Mouse (Mus musculus) hindbrain, embryonic 11.5 days (tissue): ENCODE measurements around the gene Nfia. TPM values are rescaled to one million over a fixed set of nuclear protein-coding genes. Genes with fewer than 3 reads are reported as not detected.

Experiments
- ATAC-seq: fragments of 200-750 bp; cut with Nextera tagmentation; 2 replicates; pipeline ENCODE4 v1.8.0; 2017; ENCODE audit warnings: mild to moderate bottlenecking, moderate TSS enrichment, moderate library complexity; ENCODE audit not compliant: low FRiP score
- DNase-seq: peaks from one replicate; pipeline ENCODE4 v3.0.0-alpha.2; 2015; ENCODE audit warnings: low spot score
- H3K27ac ChIP-seq: fragments of 300-500 bp; sonication (generic); 2 replicates; pipeline ENCODE4 v1.5.1; 2014; ENCODE audit warnings: mild to moderate bottlenecking, low read depth, low read length
- H3K27me3 ChIP-seq: fragments of 300-500 bp; sonication (generic); 2 replicates; pipeline ENCODE4 v1.6.1; 2014; ENCODE audit warnings: mild to moderate bottlenecking, low read length, moderate library complexity, mixed read lengths; ENCODE audit not compliant: control insufficient read depth, insufficient read depth
- H3K36me3 ChIP-seq: fragments of 300-500 bp; sonication (generic); 2 replicates; pipeline ENCODE4 v1.6.1; 2014; ENCODE audit warnings: mild to moderate bottlenecking, low read length, moderate library complexity, mixed read lengths; ENCODE audit not compliant: control insufficient read depth, insufficient read depth
- H3K4me1 ChIP-seq: fragments of 300-500 bp; sonication (generic); replicated peaks from 2 replicates; pipeline ENCODE4 v1.6.1; 2014; ENCODE audit warnings: low read length, mixed read lengths; ENCODE audit not compliant: control insufficient read depth, insufficient read depth
- H3K4me2 ChIP-seq: fragments of 300-500 bp; sonication (generic); replicated peaks from 2 replicates; pipeline ENCODE4 v1.6.1; 2014; ENCODE audit warnings: mild to moderate bottlenecking, low read depth, low read length
- H3K4me3 ChIP-seq: fragments of 300-500 bp; sonication (generic); 2 replicates; pipeline ENCODE4 v1.5.1; 2014; ENCODE audit warnings: low read depth, low read length
- H3K9ac ChIP-seq: fragments of 300-500 bp; sonication (generic); 2 replicates; pipeline ENCODE4 v1.6.1; 2014; ENCODE audit warnings: low read depth, low read length
- H3K9me3 ChIP-seq: fragments of 300-500 bp; sonication (generic); 2 replicates; pipeline ENCODE4 v1.6.1; 2016; ENCODE audit warnings: low read length; ENCODE audit not compliant: control insufficient read depth
- WGBS: fragments of 180-500 bp; shearing (Covaris S2); extraction: QIAGEN DNeasy Blood & Tissue Kit; methylation state at CpG from one replicate; pipeline ENCODE4 v1.1.7; 2014; 5-methylcytosine and 5-hydroxymethylcytosine counted together
- polyA plus RNA-seq: library from polyadenylated mRNA; unstranded; fragments of >200 nt; fragmentation: Nextera tagmentation; extraction: Ambion mirVana; gene quantifications from 2 replicates; pipeline ENCODE4 v1.2.1, GENCODE M21; 2014

Nfia gene
- polyA plus RNA-seq, 1 experiment from 2014 or later, result 45.6 TPM

GRCm38 (mm10) chr4:97820474-97821259 is 48.1 kb downstream of the Nfia start:
- no peak for ATAC-seq
- whole genome bisulfite sequencing, result 89% methylated on average over 4 of the region's 4 CpGs
- no peak for DNase-seq
- no peak overlapping the region for H3K4me3 ChIP-seq
- H3K9ac ChIP-seq, result no peak overlapping the region
- H3K36me3 ChIP-seq, result no peaks in the 10 kb centered on the region
- no peaks in the 10 kb centered on the region for H3K27me3 ChIP-seq
- no peaks in the 10 kb centered on the region for H3K9me3 ChIP-seq
- H3K4me2 ChIP-seq, result no peak overlapping the region
- no peak overlapping the region for H3K27ac ChIP-seq
- no peaks in the 10 kb centered on the region; the same call in 1 of the 2 replicates for H3K4me1 ChIP-seq

- ATAC-seq, result no peak
- no peak overlapping the region for H3K27ac ChIP-seq
Observed at GRCm38 (mm10) chr4:97821556-97822251, 49.2 kb downstream of the Nfia start.

GRCm38 (mm10) chr4:97823512-97823911 is 51.0 kb downstream of the Nfia start:
- H3K27me3 ChIP-seq, result no peaks in the 10 kb centered on the region
- H3K4me2 ChIP-seq, result no peak overlapping the region
- H3K9ac ChIP-seq, result no peak overlapping the region
- H3K36me3 ChIP-seq, result no peaks in the 10 kb centered on the region
- H3K9me3 ChIP-seq, result no peaks in the 10 kb centered on the region
- ATAC-seq, result no peak
- no peak overlapping the region for H3K4me3 ChIP-seq
- no peak for DNase-seq
- 89% methylated on average over 6 of the region's 6 CpGs for WGBS
- H3K4me1 ChIP-seq, result no peaks in the 10 kb centered on the region; the same call in 1 of the 2 replicates
- H3K27ac ChIP-seq, result no peak overlapping the region

More at GRCm38 (mm10) chr4:97821556-97822251, 49.2 kb downstream of the Nfia start:
- Histone ChIP-seq H3K4me2 (no peak overlapping the region), H3K4me3 (no peak overlapping the region), H3K36me3 (no peaks in the 10 kb centered on the region), H3K27me3 (no peaks in the 10 kb centered on the region), H3K9ac (no peak overlapping the region), H3K9me3 (no peaks in the 10 kb centered on the region), H3K4me1 (no peaks in the 10 kb centered on the region; the same call in 1 of the 2 replicates)
- 88% methylated on average over 4 of the region's 4 CpGs for WGBS
- no peak for DNase-seq

GRCm38 (mm10) chr4:97824451-97824850 is 51.9 kb downstream of the Nfia start:
- H3K9ac ChIP-seq, result no peak overlapping the region
- H3K4me2 ChIP-seq, result no peak overlapping the region
- H3K4me3 ChIP-seq, result no peak overlapping the region
- H3K27ac ChIP-seq, result no peak overlapping the region
- ATAC-seq (no peak), DNase-seq (no peak)
- H3K36me3 ChIP-seq, result no peaks in the 10 kb centered on the region
- no peaks in the 10 kb centered on the region for H3K9me3 ChIP-seq
- H3K4me1 ChIP-seq, result no peaks in the 10 kb centered on the region
- H3K27me3 ChIP-seq, result no peaks in the 10 kb centered on the region
- 74% methylated on average over 4 of the region's 4 CpGs for WGBS

GRCm38 (mm10) chr4:97825432-97825831 is 52.9 kb downstream of the Nfia start:
- Histone ChIP-seq H3K9ac (no peak overlapping the region), H3K4me3 (no peak overlapping the region), H3K27me3 (no peaks in the 10 kb centered on the region), H3K36me3 (no peaks in the 10 kb centered on the region), H3K4me2 (no peak overlapping the region), H3K27ac (no peak overlapping the region), H3K4me1 (no peaks in the 10 kb centered on the region), H3K9me3 (no peaks in the 10 kb centered on the region)
- ATAC-seq, result no peak
- no peak for DNase-seq
- 63% methylated on average over 4 of the region's 4 CpGs for WGBS

GRCm38 (mm10) chr4:97825841-97826240 is 53.3 kb downstream of the Nfia start:
- Histone ChIP-seq H3K9ac (no peak overlapping the region), H3K27ac (no peak overlapping the region)
- 74% methylated on average over 4 of the region's 4 CpGs for WGBS

GRCm38 (mm10) chr4:97827115-97827514 is 54.6 kb downstream of the Nfia start:
- no peaks in the 10 kb centered on the region for H3K36me3 ChIP-seq
- H3K4me1 ChIP-seq, result no peaks in the 10 kb centered on the region
- DNase-seq (no peak), ATAC-seq (no peak)
- no peak overlapping the region for H3K4me3 ChIP-seq
- H3K9me3 ChIP-seq, result no peaks in the 10 kb centered on the region
- no peak overlapping the region for H3K9ac ChIP-seq
- no peak overlapping the region for H3K4me2 ChIP-seq
- H3K27ac ChIP-seq, result no peak overlapping the region
- H3K27me3 ChIP-seq, result no peaks in the 10 kb centered on the region
- 80% methylated on average over 6 of the region's 6 CpGs for WGBS

More at GRCm38 (mm10) chr4:97825841-97826240, 53.3 kb downstream of the Nfia start:
- Histone ChIP-seq H3K36me3 (no peaks in the 10 kb centered on the region), H3K4me3 (no peak overlapping the region), H3K27me3 (no peaks in the 10 kb centered on the region), H3K9me3 (no peaks in the 10 kb centered on the region), H3K4me1 (no peaks in the 10 kb centered on the region), H3K4me2 (no peak overlapping the region)
- ATAC-seq, result no peak
- DNase-seq, result no peak

GRCm38 (mm10) chr4:97828579-97828978 is 56.0 kb downstream of the Nfia start:
- Histone ChIP-seq H3K4me2 (no peak overlapping the region), H3K9me3 (no peaks in the 10 kb centered on the region), H3K4me1 (no peaks in the 10 kb centered on the region), H3K27ac (no peak overlapping the region), H3K27me3 (no peaks in the 10 kb centered on the region), H3K4me3 (no peak overlapping the region), H3K36me3 (no peaks in the 10 kb centered on the region), H3K9ac (no peak overlapping the region)
- ATAC-seq, result no peak
- DNase-seq, result no peak
- 33% methylated on average over 1 of the region's 1 CpGs for WGBS
